Mouse (Mus musculus) G1E-ER4 (cell line): Measurements from ENCODE around the gene Men1. TPM values are rescaled to one million over a fixed set of nuclear protein-coding genes. Genes with fewer than 3 reads are reported as not detected.

Experiments
- GATA1 ChIP-seq: IDR thresholded peaks from one replicate; pipeline ENCODE4 v1.8.0; 2012; ENCODE audit warnings: low read length, inconsistent platforms
- polyA plus RNA-seq: library from polyadenylated mRNA; stranded (reverse); fragments of >175 nt; gene quantifications from 2 replicates; pipeline ENCODE4 v1.2.3, GENCODE M21; 2012

The Men1 gene
- polyA plus RNA-seq, 1 experiment: 188 TPM

- peak; percentile 80 for TF ChIP-seq GATA1
These were observed 34.4 kb upstream of the Men1 start for GRCm38 (mm10) chr19:6300402-6300841.

DNA sequence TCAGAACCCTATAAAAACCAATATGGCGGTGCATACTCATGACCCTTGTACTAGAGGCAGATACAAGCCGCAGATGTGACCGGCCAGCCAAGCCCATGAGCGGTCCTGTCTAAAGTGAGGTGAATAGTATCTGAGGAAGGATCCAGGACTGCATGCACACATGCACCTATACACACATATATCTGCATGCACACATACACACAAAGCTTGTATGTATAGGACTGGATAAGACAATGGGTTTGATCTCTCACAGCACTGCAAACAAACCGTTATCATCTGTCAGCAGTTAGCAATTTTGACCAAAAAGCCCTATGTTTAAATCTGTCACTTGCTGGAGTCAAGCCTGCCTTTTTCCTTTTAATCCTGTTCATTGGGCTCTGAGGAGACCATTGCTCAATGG, 32.7 kb upstream of the Men1 start:
- TF ChIP-seq GATA1: no peak

GRCm38 (mm10) chr19:6302522-6302921, 32.3 kb upstream of the Men1 start:
- TF ChIP-seq GATA1: no peak

GRCm38 (mm10) chr19:6303831-6304230, 30.9 kb upstream of the Men1 start:
- no peak for TF ChIP-seq GATA1

DNA sequence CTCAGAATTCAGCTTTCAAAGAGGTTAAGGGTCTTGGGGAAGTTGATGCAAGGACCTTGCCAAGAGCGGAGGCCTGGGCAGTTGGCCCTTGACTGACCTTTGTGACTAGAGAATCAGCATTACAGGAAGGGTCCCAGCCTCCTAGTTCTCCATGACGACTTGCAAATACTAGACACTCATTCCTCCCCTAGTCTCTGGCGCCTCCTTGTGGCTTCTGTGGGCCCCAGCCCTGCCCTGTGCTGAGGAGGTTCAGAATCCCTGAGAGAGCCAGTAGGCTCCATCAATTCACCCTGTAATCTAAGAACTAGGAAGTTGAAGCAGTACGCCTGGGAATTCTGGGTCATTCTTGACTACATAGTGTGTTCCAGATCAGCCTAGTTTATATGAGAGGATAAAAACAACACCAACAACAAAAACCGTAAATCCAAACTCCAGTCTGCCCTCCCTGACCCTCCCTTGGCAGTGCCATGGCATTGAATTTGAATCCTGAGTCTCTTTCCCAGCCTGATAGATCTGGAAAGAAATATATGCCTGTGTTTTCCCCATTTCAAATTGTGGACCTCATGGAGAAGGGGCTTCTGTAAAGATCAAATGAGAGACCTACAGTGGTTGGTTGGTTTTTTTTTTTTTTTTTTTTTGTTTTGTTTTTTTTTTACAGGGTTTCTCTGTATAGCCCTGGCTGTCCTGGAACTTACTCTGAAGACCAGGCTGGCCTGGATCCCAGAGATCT, 29.8 kb upstream of the Men1 start:
- TF ChIP-seq GATA1: no peak

- TF ChIP-seq GATA1: no peak
These were observed 29.2 kb upstream of the Men1 start for GRCm38 (mm10) chr19:6305517-6306115.

DNA sequence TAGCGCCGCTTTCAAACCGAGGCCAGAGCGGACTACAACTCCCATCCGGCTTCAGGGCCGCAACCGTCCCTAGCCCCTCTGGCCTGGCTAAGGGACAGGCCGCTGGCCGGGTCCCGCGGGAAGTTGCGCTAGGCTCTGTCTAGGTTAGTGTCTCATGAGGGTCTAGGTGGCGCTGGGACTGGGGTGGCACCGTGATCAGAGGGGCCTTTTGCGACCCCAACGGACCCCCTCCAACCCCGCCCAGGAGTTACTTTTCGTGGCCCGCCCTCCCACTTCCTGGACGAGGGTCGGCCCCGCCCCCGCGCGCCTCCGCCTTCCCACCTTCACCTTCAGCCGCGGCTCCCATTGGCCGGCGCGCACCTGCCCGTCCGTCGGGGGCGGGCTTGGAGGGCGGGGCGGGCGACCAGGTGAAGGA, 28.6 kb upstream of the Men1 start, which contains the start of gene Cdc42bpg:
Gene Cdc42bpg, plus strand, starts transcription at position 320 of the 415 bp plus-strand sequence.
- TF ChIP-seq GATA1: no peak

- TF ChIP-seq GATA1: no peak
These were observed 28.2 kb upstream of the Men1 start for GRCm38 (mm10) chr19:6306586-6306985.

- TF ChIP-seq GATA1: no peak
These were observed 26.8 kb upstream of the Men1 start for GRCm38 (mm10) chr19:6307733-6308531.

- no peak for TF ChIP-seq GATA1
These were observed 24.6 kb upstream of the Men1 start for GRCm38 (mm10) chr19:6310181-6310580.

GRCm38 (mm10) chr19:6313796-6314195, 21.0 kb upstream of the Men1 start:
- TF ChIP-seq GATA1: no peak

DNA sequence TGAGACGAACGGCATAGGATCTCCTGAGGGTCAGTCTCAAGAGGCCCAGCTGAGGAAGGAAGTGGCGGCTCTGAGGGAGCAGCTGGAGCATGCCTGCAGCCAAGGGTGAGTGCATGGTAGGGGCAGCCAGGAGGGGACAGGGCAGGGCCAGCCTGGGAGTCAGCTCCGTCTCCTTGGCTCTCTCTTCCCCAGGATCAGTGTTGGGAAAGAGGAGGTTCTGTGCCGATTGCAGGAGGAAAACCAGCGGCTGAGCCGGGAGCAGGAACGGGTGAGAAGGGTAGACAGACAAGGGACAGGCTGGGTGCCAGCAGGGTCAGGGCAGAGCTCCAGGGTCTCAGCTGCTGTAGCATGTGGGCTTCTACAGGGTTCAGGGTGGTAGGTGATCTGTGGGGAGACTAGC, 20.3 kb upstream of the Men1 start:
- no peak for TF ChIP-seq GATA1

DNA sequence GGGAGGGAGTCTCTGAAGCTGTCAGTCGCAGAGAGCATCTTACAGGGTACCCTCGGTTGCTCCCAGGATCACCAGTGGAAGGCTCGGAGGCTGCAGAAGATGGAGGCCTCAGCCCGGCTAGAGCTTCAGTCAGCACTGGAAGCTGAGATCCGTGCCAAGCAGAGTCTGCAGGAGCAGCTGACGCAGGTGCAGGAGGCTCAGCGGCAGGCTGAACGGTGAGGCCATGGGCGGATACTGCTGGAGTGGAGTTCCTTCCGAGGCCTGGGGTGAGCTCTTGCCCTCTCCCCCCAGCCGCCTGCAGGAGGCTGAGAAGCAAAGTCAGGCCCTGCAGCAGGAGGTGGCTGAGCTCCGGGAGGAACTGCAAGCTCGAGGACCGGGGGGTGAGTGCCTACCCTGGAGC, 19.2 kb upstream of the Men1 start:
- no peak for TF ChIP-seq GATA1

DNA sequence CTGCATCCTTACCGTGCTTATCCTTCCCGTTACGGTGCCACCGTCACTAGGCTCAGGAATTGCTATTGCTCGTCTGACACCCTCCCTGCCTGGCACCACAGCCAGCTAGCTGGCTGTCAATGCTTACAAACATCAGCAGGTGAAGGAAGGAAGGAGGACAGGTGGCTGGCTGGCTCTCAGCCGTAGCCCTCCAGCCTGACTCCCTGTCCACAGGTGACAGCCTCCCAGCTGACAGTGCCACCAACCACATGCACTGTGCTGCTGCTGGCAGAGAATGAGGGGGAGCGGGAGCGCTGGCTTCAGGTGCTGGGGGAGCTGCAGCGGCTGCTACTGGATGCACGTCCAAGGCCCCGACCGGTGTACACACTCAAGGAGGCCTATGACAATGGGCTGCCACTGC, 16.6 kb upstream of the Men1 start:
- TF ChIP-seq GATA1: no peak

- no peak for TF ChIP-seq GATA1
These were observed 13.4 kb upstream of the Men1 start for GRCm38 (mm10) chr19:6321358-6321757.
